Mouse (Mus musculus) gastrocnemius, postnatal 14 days (tissue): Measurements from ENCODE around the gene Sf3a1. TPM values are rescaled to one million over a fixed set of nuclear protein-coding genes. Genes with fewer than 3 reads are reported as not detected.

Experiments used
- DNase-seq: peaks from one replicate; pipeline ENCODE4 v3.0.0; 2021; ENCODE audit warnings: mixed read lengths
- intact Hi-C: fragments of 180-260 bp; cut with DNase I; formaldehyde crosslinking; loops from one replicate; pipeline ENCODE4 v1.15.1; 2025; ENCODE audit warnings: low total_unique reads
- microRNA-seq, 2 experiments: library from miRNA; unstranded; fragments of <30 nt; microRNA quantifications; one replicate each; pipeline ENCODE4 v1.2.0; 2021
- total RNA-seq, 2 experiments: library from RNA; stranded (reverse); gene quantifications; 2 replicates each; pipeline ENCODE4 v1.2.3; 2021

The Sf3a1 gene
- total RNA-seq, 2 experiments from 2014 or later: 17.1 to 22.8 TPM

- DNase-seq: peak; percentile 78
- intact Hi-C loops: no loop called here
Measured at GRCm38 (mm10) chr11:4228463-4228862, 68.3 kb downstream of the Sf3a1 start.

GRCm38 (mm10) chr11:4229841-4230240, 69.7 kb downstream of the Sf3a1 start:
- intact Hi-C loops: no loop called here
- no peak for DNase-seq

- intact Hi-C loops: no loop called here
- no peak for DNase-seq
Measured at GRCm38 (mm10) chr11:4231435-4231834, 71.3 kb downstream of the Sf3a1 start.

Small RNA genes lying within 50 kb of the gene (microRNA-seq; reads per million reads assigned to microRNA genes)
- 0 to 1.9 reads per million in 2 experiments for gene Mir3060

Other genes with a start within 250 kb of the Sf3a1 start
- gene Slc35e4, start 245.7 kb upstream of the Sf3a1 start, total RNA-seq: 10 to 100 TPM; 17.4 to 20.3 TPM
- gene Tcn2, start 228.2 kb upstream of the Sf3a1 start, total RNA-seq: 10 to 100 TPM; 18.8 to 22.8 TPM
- gene Pes1, start 196.4 kb upstream of the Sf3a1 start, total RNA-seq: 10 to 100 TPM; 32.2 to 37.1 TPM
- not detected for gene 4930556J24Rik, start 183.6 kb upstream of the Sf3a1 start, total RNA-seq
- 1 to 10 TPM; 1.1 to 3.0 TPM for gene Gal3st1, start 176.7 kb upstream of the Sf3a1 start, total RNA-seq
- gene Sec14l4, start 128.9 kb upstream of the Sf3a1 start, total RNA-seq: not detected
- gene Sec14l3, start 95.5 kb upstream of the Sf3a1 start, total RNA-seq: not detected
- gene Mtfp1, start 64.9 kb upstream of the Sf3a1 start, total RNA-seq: 10 to 100 TPM; 40.8 to 47.8 TPM
- gene Sec14l2, start 36.9 kb upstream of the Sf3a1 start, total RNA-seq: under 1 TPM; 0.95 to 0.96 TPM
- 1 to 10 TPM; 6.3 to 8.7 TPM for gene Rnf215, start 25.1 kb upstream of the Sf3a1 start, total RNA-seq
- gene Ccdc157, start 57 bp upstream of the Sf3a1 start, total RNA-seq: 1 to 10 TPM; 3.3 to 5.6 TPM
- 1 to 10 TPM; 5.3 to 5.4 TPM for gene Tbc1d10a, start 26.4 kb downstream of the Sf3a1 start, total RNA-seq
- gene Castor1, start 57.9 kb downstream of the Sf3a1 start, total RNA-seq: 1 to 10 TPM; 4.3 to 8.9 TPM
- not detected for gene Osm, start 76.1 kb downstream of the Sf3a1 start, total RNA-seq
- gene Lif, start 97.2 kb downstream of the Sf3a1 start, total RNA-seq: under 1 TPM; 0.24 to 0.45 TPM